Mouse (Mus musculus): ENCODE measurements around the gene Thap7.
"Not testable (repeated sequence)": the region's sequence is repeated elsewhere in the genome, so short reads cannot be mapped to it uniquely, and the experiment has no call there.

The Thap7 gene

DNA sequence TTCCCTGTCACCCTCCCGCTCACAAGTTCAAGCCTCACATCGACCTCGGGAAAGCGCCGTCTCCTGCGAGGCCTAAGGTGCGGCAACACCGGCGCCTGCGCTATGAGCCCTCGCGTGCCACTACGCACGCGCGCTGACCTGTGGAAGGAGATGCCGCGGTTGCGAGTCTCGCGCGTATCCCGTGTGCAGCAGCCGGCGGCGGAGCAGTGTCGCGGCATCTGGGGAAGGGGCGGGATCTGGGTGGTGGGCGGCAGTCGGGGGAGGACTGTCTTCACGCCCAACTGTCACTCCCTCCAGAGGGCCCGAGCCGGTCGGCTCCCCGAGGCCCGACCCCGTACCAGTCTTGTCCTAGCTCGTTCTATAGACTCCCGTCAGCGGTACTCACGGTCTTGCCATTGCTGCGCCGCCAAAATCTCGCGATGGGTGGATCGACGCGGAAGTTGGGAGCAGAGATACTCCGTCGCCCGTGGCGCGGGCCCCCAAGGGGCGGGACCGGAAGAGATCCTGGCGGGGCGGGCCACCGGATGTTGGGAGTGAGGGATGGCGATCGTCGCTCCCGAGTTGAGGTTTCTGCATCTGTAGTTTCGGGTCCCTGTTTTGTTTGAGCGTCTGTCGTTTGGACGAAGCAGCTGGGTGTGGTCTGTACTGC lies at the start of gene Thap7:
TSS of gene Thap7 (minus strand) at position 497 of the 649 bp plus-strand sequence.
- DNase-seq (ENCODE audit: low read depth): peak; percentile 95

DNA sequence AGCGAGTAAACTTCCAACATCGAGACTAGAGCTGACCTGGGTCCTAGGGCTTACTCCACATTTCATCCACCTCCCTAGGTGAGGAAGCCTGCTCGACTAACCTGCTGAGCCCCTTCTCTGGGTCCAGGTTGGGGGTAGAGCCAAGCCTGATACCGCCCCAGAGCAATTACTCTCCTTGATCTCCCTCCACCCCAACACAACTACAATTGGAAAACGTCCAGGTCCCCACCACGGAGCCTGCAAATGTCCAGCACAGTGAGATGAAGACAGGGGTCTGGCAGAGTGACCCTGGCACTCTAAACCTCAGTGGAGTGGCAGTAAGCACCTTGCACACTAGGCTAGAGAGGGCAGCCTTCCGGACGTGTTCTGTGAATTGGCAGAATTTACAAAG lies 45.9 kb upstream of the Thap7 start:
- no peak for DNase-seq (ENCODE audit: low read depth)

- no peak for DNase-seq (ENCODE audit: low read depth)
Measured at GRCm38 (mm10) chr16:17575870-17576824, 45.2 kb upstream of the Thap7 start.

DNA sequence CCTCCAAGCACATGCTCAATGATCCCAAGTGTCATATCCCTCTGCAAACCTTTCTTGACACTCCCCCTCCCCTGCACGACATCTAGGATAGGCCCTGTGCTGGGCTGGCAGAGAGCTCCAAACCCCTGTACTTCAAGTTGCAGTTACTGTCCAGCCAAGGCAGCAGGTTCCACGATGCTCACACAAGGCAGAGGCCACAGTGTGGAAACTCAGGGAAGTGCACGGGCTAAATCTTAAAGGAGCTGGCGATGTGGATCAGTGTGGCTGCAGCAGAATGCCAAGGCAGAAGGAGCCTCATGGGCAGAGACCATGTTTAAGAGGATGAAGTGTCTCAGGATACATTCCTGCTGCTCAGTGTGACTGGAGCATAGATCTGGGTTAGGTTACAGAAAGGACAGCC lies 35.2 kb upstream of the Thap7 start:
- DNase-seq (ENCODE audit: low read depth): no peak

DNA sequence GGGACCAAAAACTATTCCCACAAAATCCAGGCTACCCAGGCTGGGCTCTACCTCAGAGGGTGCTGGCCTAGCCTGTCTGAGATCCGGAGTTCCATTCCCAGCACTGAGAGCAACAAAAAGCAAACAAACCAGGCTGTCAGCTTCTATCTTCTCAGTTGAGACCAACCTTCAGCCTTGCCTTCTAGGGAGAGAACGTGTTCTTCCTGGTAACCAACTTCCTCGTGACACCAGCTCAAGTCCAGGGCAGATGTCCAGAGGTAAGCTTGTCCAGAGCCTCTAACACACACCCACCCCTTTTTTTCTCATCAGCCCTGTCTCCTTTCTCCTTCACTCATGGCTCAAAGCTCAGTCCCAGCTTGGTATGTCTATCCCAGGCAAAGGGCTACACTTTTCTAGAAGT lies 33.8 kb upstream of the Thap7 start:
- DNase-seq (ENCODE audit: low read depth): no peak

GRCm38 (mm10) chr16:17564221-17564620 lies 33.3 kb upstream of the Thap7 start:
- no peak for DNase-seq (ENCODE audit: low read depth)

- no peak for DNase-seq (ENCODE audit: low read depth)
Measured at GRCm38 (mm10) chr16:17563580-17563979, 32.6 kb upstream of the Thap7 start.

DNA sequence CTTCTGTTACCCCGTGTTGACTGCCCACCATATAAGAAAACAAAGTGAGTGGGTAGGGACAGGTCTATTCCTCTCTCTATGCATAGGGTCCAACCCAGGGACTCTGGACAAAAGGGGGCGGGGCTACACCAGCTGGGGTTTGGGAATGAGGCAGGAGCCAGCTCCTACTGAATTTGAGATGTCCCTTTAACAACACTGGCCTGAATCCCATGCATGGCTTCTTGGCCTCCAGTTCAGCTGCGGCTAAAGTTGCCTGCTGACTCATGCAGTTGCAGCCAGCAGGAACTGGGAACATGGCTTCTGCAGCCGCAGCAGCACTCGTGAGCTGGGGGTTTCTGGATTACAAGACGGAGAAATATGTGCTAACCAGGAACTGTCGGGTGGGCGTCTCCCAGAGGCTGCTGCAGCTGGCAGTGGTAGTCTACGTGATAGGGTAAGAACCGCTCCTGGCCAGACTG lies 30.8 kb upstream of the Thap7 start, which contains the start of gene P2rx6:
TSS of gene P2rx6 (plus strand) at position 135 of the 458 bp plus-strand sequence.
- DNase-seq (ENCODE audit: low read depth): no peak

DNA sequence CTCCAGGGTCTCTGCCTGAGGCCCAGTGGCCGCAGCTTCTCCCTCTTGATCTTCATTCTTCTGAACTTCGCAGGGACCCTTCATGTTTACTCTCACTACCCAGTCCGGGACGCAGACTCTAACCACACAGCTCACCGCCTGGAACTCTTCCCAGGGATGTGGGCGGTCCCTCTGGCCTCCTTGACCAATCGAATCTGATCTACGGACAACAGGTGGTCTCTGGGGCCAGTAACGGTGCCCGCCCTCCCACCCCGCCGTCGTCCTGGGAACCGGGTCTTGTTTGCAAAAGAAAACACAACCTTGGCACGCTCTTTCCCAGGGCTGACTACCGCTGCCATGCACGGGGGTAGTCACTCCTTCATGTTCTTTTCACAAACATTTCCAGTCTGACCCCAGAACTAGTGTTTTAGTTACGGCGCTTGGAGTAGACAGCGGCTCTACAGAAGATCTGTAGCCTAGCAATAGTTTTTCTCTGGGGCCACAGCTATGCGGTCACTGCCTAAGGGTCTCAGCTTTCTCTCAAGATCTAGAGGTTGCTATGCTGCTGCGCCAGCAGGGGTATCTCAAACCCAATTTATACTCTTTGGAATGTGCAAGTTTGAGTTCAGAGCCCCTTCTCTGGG lies 30.3 kb upstream of the Thap7 start, which contains the start of gene Lrrc74b:
TSS of gene Lrrc74b (minus strand) at position 120 of the 623 bp plus-strand sequence.
- no peak for DNase-seq (ENCODE audit: low read depth)

DNA sequence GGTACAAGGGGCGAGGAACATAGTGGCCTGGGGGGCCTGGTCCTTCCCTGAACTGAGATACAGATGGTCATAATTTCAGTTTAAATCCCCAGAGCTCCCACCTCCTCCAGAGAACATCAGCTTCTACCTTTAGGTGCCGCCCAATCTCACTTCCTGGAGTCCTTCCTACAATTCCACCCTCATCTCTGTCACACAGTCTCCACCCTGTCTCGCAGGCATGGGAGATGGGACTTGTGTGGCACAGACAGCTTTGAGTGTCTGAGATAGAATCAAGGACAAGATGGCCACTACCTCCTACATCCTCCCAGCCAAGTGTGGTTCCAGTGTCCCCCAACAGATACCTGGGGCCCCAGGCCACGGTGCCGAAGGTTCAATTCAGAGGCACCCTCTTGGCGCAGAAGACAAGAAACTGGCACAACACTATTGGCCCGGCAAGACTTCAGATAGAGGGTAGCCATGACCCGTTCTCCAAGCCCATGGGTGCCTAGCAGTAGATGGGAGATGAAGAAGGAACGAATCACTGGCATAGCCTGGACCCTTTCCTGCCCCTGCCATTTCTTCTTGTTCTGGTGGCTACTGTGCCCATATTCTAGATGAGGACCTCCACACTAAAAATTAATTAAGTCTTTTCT lies 28.6 kb upstream of the Thap7 start:
- DNase-seq (ENCODE audit: low read depth): no peak

GRCm38 (mm10) chr16:17558811-17559210 lies 27.9 kb upstream of the Thap7 start:
- DNase-seq (ENCODE audit: low read depth): no peak

- no peak for DNase-seq (ENCODE audit: low read depth)
Measured at GRCm38 (mm10) chr16:17557947-17558480, 27.1 kb upstream of the Thap7 start.

GRCm38 (mm10) chr16:17556907-17557306 lies 26.0 kb upstream of the Thap7 start:
- no peak for DNase-seq (ENCODE audit: low read depth)

GRCm38 (mm10) chr16:17556180-17556579 lies 25.2 kb upstream of the Thap7 start:
- DNase-seq (ENCODE audit: low read depth): no peak

- DNase-seq (ENCODE audit: low read depth): not testable (repeated sequence)
Measured at GRCm38 (mm10) chr16:17554702-17555101, 23.8 kb upstream of the Thap7 start.

DNA sequence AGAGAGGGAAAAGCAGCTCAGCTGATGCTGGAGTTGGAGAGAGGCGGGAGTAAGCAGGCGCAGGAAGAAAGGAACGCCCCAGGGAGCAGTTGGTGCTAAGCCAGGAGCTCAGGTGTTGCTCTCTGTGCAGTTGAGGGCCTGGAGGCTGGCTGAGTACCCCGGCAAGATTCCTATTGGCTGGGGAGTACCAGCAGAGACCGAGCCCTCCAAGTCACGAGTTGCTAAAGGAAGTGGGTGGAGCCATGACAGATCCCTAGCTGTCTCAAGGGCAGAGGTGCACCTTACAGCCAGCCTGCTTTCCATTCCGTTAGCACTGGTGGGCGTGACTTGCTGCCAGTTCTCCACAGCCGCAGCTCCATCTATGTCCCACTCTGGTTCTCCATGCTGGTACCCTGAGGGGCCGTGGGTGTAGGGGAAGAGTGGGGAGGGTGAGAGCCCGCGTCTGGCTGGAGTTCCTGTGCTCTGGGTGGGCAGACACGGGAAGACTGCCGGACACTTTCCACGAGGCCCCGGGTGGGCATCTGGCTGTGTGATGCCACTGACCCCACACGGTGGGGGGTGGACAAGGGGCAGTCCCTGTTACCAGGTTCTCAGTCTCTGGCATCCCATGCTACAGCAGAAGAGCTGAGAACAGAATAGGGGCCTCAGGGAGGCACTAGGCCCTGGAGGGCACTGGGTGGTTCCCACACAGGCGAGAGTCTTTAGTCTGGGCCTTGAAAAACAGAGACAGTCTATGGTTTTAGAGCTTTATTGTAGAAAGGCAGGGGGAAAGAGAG lies 23.2 kb upstream of the Thap7 start:
- DNase-seq (ENCODE audit: low read depth): no peak

- DNase-seq (ENCODE audit: low read depth): no peak
Measured at GRCm38 (mm10) chr16:17552837-17553236, 21.9 kb upstream of the Thap7 start.

DNA sequence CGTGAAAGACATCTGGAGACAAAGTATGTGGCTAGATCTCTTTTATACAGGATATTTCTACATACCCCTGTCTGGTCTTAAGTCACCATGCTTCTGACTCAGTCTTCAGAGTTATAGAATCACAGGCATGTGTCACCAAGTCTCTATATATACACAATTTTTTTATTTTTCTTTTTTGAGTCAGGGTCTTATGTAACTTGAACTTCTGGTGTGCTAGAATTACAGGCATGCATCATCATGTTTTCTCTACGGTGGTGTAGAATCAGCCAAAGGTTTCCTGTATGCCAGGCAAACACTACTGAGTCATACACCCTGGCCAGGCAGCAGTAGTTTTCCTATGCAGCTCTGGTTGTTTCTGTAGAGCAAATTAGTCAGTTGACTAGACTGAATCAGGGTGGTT lies 11.7 kb upstream of the Thap7 start:
- DNase-seq (ENCODE audit: low read depth): no peak

DNA sequence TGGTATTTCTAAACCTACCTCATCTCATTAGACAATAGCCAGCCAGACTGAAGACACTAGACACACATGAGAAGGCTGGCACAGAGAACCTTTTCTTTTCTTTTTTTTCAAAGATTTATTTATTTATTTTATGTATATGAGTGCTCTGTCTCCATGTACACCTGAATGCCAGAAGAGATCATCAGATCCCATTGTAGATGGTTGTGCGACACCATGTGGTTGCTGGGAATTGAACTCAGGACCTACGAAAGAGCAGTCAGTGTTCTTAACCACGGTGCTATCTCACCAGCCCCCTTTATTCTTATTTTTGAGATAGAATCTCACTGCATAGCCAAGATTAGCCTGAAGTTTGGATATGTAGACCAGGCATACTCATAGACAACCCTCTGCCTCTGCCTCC lies 5.6 kb upstream of the Thap7 start:
- DNase-seq (ENCODE audit: low read depth): no peak

DNA sequence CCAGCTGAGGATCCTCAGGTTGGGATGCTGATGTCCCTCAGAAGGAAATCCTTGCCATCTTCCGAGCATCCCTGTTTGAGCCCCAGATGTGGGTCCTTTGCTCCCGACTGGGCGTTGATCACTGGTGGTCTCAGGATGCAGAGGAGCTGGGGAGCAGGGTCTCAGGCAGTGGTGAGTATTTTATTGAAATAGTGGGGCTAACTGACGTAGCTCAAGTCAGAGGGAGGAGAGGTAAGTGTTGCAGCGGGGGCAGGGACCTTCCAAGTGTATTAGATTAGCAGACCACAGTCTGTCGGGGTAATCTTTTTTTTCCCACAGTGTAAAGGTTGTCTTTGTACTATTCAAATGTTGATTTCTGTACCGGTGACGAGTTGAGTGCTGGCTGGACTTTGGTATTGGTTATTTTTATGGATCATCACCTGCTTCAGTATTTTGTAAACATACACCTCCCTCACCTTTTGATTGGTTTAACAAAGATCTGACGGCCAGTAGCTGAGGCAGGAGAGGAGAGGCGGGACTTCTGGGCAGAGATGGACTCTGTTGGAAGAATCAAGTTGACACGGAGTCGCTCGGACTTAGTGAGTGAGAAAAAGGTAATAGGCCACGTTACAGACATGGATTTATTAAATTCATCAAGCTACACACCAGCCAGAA lies 1.9 kb upstream of the Thap7 start:
- DNase-seq (ENCODE audit: low read depth): no peak

All from c-Kit-positive CD71-negative TER-119-negative erythroid progenitor cells, embryonic 14.5 days (primary cell).